Mouse (Mus musculus): ENCODE measurements around the gene Akap12.
A peak's percentile ranks its signal among the peaks of the same experiment; 100 is the strongest.

Gene Akap12

GRCm38 (mm10) chr10:4404895-4405491, 138.8 kb downstream of the Akap12 start:
- DNase-seq (ENCODE audit: low spot score in 2 of 2), result peak in 1 of 2 experiments; percentile 20

GRCm38 (mm10) chr10:4405511-4405910, 139.3 kb downstream of the Akap12 start:
- DNase-seq (ENCODE audit: low spot score in 2 of 2), result no peak

- no peak for DNase-seq (ENCODE audit: low spot score in 2 of 2)
Measured at GRCm38 (mm10) chr10:4407191-4407590, 141.0 kb downstream of the Akap12 start.
